Comparison of ENCODE assay signal across 21 mouse cellular contexts in genomic region chr13:34709566-34709965, GRCm38 (mm10). TPM values are rescaled to one million over a fixed set of nuclear protein-coding genes. Genes with fewer than 3 reads are reported as not detected.
DNase-seq lines count a peak whose midpoint lies in the region; ATAC-seq and TF ChIP-seq lines count a peak whose summit lies in the region.
"Had no signal": no experiment of that assay in that cellular context is flagged by ENCODE, and none has a peak within 500 bp of the region (broad histone marks: within the 10 kb centered on the region; RNA-seq: fewer than 3 reads in every experiment).

No protein-coding gene starts in this region.

- no peaks in the 10 kb centered on the region for H3K27me3 ChIP-seq in heart, embryonic 12.5 days (replicated peaks)
- no peaks in the 10 kb centered on the region for H3K27me3 ChIP-seq in limb, embryonic 14.5 days (ENCODE audit: control insufficient read depth, insufficient read depth, low read length)
- H3K27me3 ChIP-seq in limb, embryonic 10.5 days (ENCODE audit: low read depth, poor library complexity, severe bottlenecking): no peaks in the 10 kb centered on the region
- H3K27me3 ChIP-seq in limb, embryonic 15.5 days: no peaks in the 10 kb centered on the region
- no peaks in the 10 kb centered on the region for H3K27me3 ChIP-seq in stomach, embryonic 15.5 days (replicated peaks)
- H3K27me3 ChIP-seq in forebrain, embryonic 11.5 days (ENCODE audit: control insufficient read depth, insufficient read depth, low read length): no peaks in the 10 kb centered on the region
- H3K27me3 ChIP-seq: limb, embryonic 12.5 days; liver, embryonic 15.5 days; midbrain, embryonic 15.5 days; Patski had no signal

- 86% methylated on average over 4 of the region's 4 CpGs for WGBS in heart, embryonic 12.5 days
- WGBS in limb, embryonic 14.5 days: 85% methylated on average over 4 of the region's 4 CpGs
- WGBS in limb, embryonic 10.5 days: 90% methylated on average over 4 of the region's 4 CpGs
- 81% methylated on average over 4 of the region's 4 CpGs for WGBS in limb, embryonic 15.5 days
- 82% methylated on average over 4 of the region's 4 CpGs for WGBS in stomach, embryonic 15.5 days
- WGBS in forebrain, embryonic 11.5 days: 90% methylated on average over 4 of the region's 4 CpGs

- intact Hi-C loops in heart, postnatal 36 days (cut with DNase I): loop anchor here (2.0 to 5.0 kb wide), 2 partner anchors 57 to 83 kb away; partner anchors contain the start of gene Pxdc1

- H3K9ac ChIP-seq in heart, embryonic 12.5 days: no peak overlapping the region
- no peak overlapping the region for H3K9ac ChIP-seq in limb, embryonic 14.5 days (ENCODE audit: low read depth, low read length, severe bottlenecking)
- H3K9ac ChIP-seq in limb, embryonic 15.5 days: no peak overlapping the region
- H3K9ac ChIP-seq in stomach, embryonic 15.5 days: no peak overlapping the region
- H3K9ac ChIP-seq in forebrain, embryonic 11.5 days (ENCODE audit: low read length): no peak overlapping the region
- H3K9ac ChIP-seq: limb, embryonic 12.5 days; liver, embryonic 15.5 days; midbrain, embryonic 15.5 days had no signal

- peaks cover 4% of the 10 kb centered on the region; the same call in 1 of the 2 replicates for H3K4me1 ChIP-seq in heart, embryonic 12.5 days (replicated peaks)
- peaks cover 6% of the 10 kb centered on the region; the same call in 1 of the 2 replicates for H3K4me1 ChIP-seq in limb, embryonic 14.5 days (ENCODE audit: control insufficient read depth, insufficient read depth, low read length)
- no peaks in the 10 kb centered on the region for H3K4me1 ChIP-seq in limb, embryonic 10.5 days
- 0 out of 2 replicates have a peak, but pooled peaks cover 7% of the 10 kb centered on the region for H3K4me1 ChIP-seq in limb, embryonic 15.5 days
- H3K4me1 ChIP-seq in stomach, embryonic 15.5 days: no peaks in the 10 kb centered on the region
- H3K4me1 ChIP-seq in forebrain, embryonic 11.5 days (replicated peaks; ENCODE audit: control insufficient read depth, insufficient read depth, low read length): no peaks in the 10 kb centered on the region
- H3K4me1 ChIP-seq: liver, embryonic 15.5 days; midbrain, embryonic 15.5 days had no signal

- no peaks in the 10 kb centered on the region for H3K9me3 ChIP-seq in heart, embryonic 12.5 days (replicated peaks)
- H3K9me3 ChIP-seq in limb, embryonic 14.5 days (ENCODE audit: control insufficient read depth, low read length): no peaks in the 10 kb centered on the region
- no peaks in the 10 kb centered on the region for H3K9me3 ChIP-seq in limb, embryonic 10.5 days (replicated peaks)
- no peaks in the 10 kb centered on the region for H3K9me3 ChIP-seq in limb, embryonic 15.5 days
- H3K9me3 ChIP-seq in stomach, embryonic 15.5 days: no peaks in the 10 kb centered on the region
- no peaks in the 10 kb centered on the region for H3K9me3 ChIP-seq in forebrain, embryonic 11.5 days (ENCODE audit: control insufficient read depth, low read length)
- H3K9me3 ChIP-seq: limb, embryonic 12.5 days; liver, embryonic 15.5 days; midbrain, embryonic 15.5 days had no signal

- no peak for ATAC-seq in heart, embryonic 12.5 days (ENCODE audit: insufficient number of reproducible peaks, low FRiP score)
- ATAC-seq in limb, embryonic 14.5 days (ENCODE audit: low FRiP score, low read depth): no peak
- ATAC-seq in limb, embryonic 15.5 days (ENCODE audit: insufficient number of reproducible peaks, low FRiP score, low TSS enrichment, low read depth): no peak
- no peak for ATAC-seq in stomach, embryonic 15.5 days (ENCODE audit: insufficient read depth, low FRiP score, low read depth)
- no peak for ATAC-seq in forebrain, embryonic 11.5 days (replicated peaks; ENCODE audit: low FRiP score)
- ATAC-seq: activated CD4-positive, CD25-positive, alpha-beta regulatory T cell, adult 4 months; forebrain, embryonic 16.5 days; hindbrain, embryonic 16.5 days; midbrain, embryonic 15.5 days had no signal

- no peak for TF ChIP-seq POLR2A in limb, embryonic 14.5 days (IDR thresholded peaks at IDR 0.05; ENCODE audit: borderline replicate concordance, extremely low read depth, insufficient read depth, insufficient read length)

- no peak overlapping the region for H3K4me3 ChIP-seq in heart, embryonic 12.5 days
- H3K4me3 ChIP-seq in limb, embryonic 14.5 days (replicated peaks; ENCODE audit: low read length): no peak overlapping the region
- no peak overlapping the region for H3K4me3 ChIP-seq in limb, embryonic 10.5 days
- H3K4me3 ChIP-seq in limb, embryonic 15.5 days: no peak overlapping the region
- H3K4me3 ChIP-seq in stomach, embryonic 15.5 days (replicated peaks): no peak overlapping the region
- no peak overlapping the region for H3K4me3 ChIP-seq in forebrain, embryonic 11.5 days (ENCODE audit: low read depth, low read length)
- H3K4me3 ChIP-seq: limb, embryonic 12.5 days; liver, embryonic 15.5 days; midbrain, embryonic 15.5 days had no signal

- no peak for DNase-seq in heart, postnatal 36 days
- no peak for DNase-seq in limb, embryonic 14.5 days (ENCODE audit: low spot score)
- no peak for DNase-seq in limb, embryonic 10.5 days (ENCODE audit: low spot score)
- DNase-seq in forebrain, embryonic 11.5 days (ENCODE audit: low spot score): no peak
- DNase-seq in cerebellum, adult 9-10 months: no peak
- DNase-seq: thymus, postnatal 25 days had no signal

- no peak overlapping the region for H3K4me2 ChIP-seq in heart, embryonic 12.5 days
- no peak overlapping the region for H3K4me2 ChIP-seq in limb, embryonic 14.5 days (replicated peaks; ENCODE audit: low read depth, low read length, severe bottlenecking)
- H3K4me2 ChIP-seq in limb, embryonic 15.5 days: no peak overlapping the region
- H3K4me2 ChIP-seq in stomach, embryonic 15.5 days: no peak overlapping the region
- H3K4me2 ChIP-seq in forebrain, embryonic 11.5 days (ENCODE audit: low read depth, low read length, severe bottlenecking): no peak overlapping the region
- H3K4me2 ChIP-seq: limb, embryonic 12.5 days; liver, embryonic 15.5 days; midbrain, embryonic 15.5 days had no signal

- no peaks in the 10 kb centered on the region for H3K36me3 ChIP-seq in heart, embryonic 12.5 days
- no peaks in the 10 kb centered on the region for H3K36me3 ChIP-seq in limb, embryonic 14.5 days (ENCODE audit: control insufficient read depth, insufficient read depth, low read length)
- no peaks in the 10 kb centered on the region for H3K36me3 ChIP-seq in limb, embryonic 10.5 days
- H3K36me3 ChIP-seq in limb, embryonic 15.5 days: no peaks in the 10 kb centered on the region
- no peaks in the 10 kb centered on the region for H3K36me3 ChIP-seq in stomach, embryonic 15.5 days
- no peaks in the 10 kb centered on the region for H3K36me3 ChIP-seq in forebrain, embryonic 11.5 days (ENCODE audit: control insufficient read depth, insufficient read depth, low read length)
- H3K36me3 ChIP-seq: limb, embryonic 12.5 days; liver, embryonic 15.5 days; midbrain, embryonic 15.5 days had no signal

- H3K27ac ChIP-seq in heart, embryonic 12.5 days (ENCODE audit: poor library complexity, severe bottlenecking): peak overlapping the region; percentile 13; the same call in 1 of the 2 replicates
- H3K27ac ChIP-seq in limb, embryonic 14.5 days (replicated peaks; ENCODE audit: low read depth, low read length): 0 out of 2 replicates have a peak overlapping the region, but pooled peaks have one; percentile 30
- no peak overlapping the region for H3K27ac ChIP-seq in limb, embryonic 10.5 days
- peak overlapping the region; percentile 39; the same call in 1 of the 2 replicates for H3K27ac ChIP-seq in limb, embryonic 15.5 days
- 0 out of 2 replicates have a peak overlapping the region, but pooled peaks have one; percentile 31 for H3K27ac ChIP-seq in stomach, embryonic 15.5 days
- H3K27ac ChIP-seq in forebrain, embryonic 11.5 days (ENCODE audit: low read depth, low read length): no peak overlapping the region
- H3K27ac ChIP-seq: limb, embryonic 12.5 days; liver, embryonic 15.5 days; midbrain, embryonic 15.5 days had no signal

RNA-seq across cellular contexts. Expression of gene Fam50b, which starts 25.1 kb away (rescaled TPM):
- not detected in 2 replicates for polyA plus RNA-seq in heart, embryonic 12.5 days (2016; fragmentation: Nextera tagmentation; extraction: Ambion mirVana)
- total RNA-seq in heart, postnatal 36 days (2021): not detected
- polyA plus RNA-seq in limb, embryonic 14.5 days (2012; rRNA removed): not detected in 2 replicates
- not detected in 2 replicates for polyA plus RNA-seq in limb, embryonic 14.5 days (2014; fragmentation: Nextera tagmentation; extraction: Ambion mirVana)
- 0.11 TPM in 1 of 2 replicates, not detected in the other for polyA plus RNA-seq in limb, embryonic 10.5 days (2016; fragmentation: Nextera tagmentation; extraction: Ambion mirVana)
- not detected in 2 replicates for polyA plus RNA-seq in limb, embryonic 15.5 days (2015; fragmentation: Nextera tagmentation; extraction: Ambion mirVana)
- not detected in 2 replicates for polyA plus RNA-seq in stomach, embryonic 15.5 days (2015; fragmentation: Nextera tagmentation; extraction: Ambion mirVana)
- polyA plus RNA-seq in forebrain, embryonic 11.5 days (2014; fragmentation: Nextera tagmentation; extraction: Ambion mirVana): not detected in 2 replicates
- total RNA-seq: adrenal gland, postnatal 4 days; gastrocnemius, adult 18-20 months; heart, adult 18-20 months; left cerebral cortex, adult 8-10 months; megakaryocyte, adult 5-6 weeks had no signal
- polyA plus RNA-seq: activated CD4-positive, CD25-positive, alpha-beta regulatory T cell, adult 4 months; forebrain, embryonic 16.5 days; hindbrain, embryonic 16.5 days; limb, embryonic 12.5 days; Patski had no signal

RNA-seq across cellular contexts. Expression of gene Pxdc1, which starts 56.3 kb away (rescaled TPM):
- polyA plus RNA-seq in heart, embryonic 12.5 days (2016; fragmentation: Nextera tagmentation; extraction: Ambion mirVana): 23.8 and 27.1 TPM in 2 replicates
- total RNA-seq in heart, postnatal 36 days (2021): 10 to 100 TPM; 13.6 to 15.1 TPM
- polyA plus RNA-seq in limb, embryonic 14.5 days (2012; rRNA removed): 27.7 and 34.5 TPM in 2 replicates
- polyA plus RNA-seq in limb, embryonic 14.5 days (2014; fragmentation: Nextera tagmentation; extraction: Ambion mirVana): 23.8 and 24.0 TPM in 2 replicates
- polyA plus RNA-seq in limb, embryonic 10.5 days (2016; fragmentation: Nextera tagmentation; extraction: Ambion mirVana): 1.9 and 2.5 TPM in 2 replicates
- polyA plus RNA-seq in limb, embryonic 15.5 days (2015; fragmentation: Nextera tagmentation; extraction: Ambion mirVana): 26.2 and 29.0 TPM in 2 replicates
- 10.7 and 10.8 TPM in 2 replicates for polyA plus RNA-seq in stomach, embryonic 15.5 days (2015; fragmentation: Nextera tagmentation; extraction: Ambion mirVana)
- 4.6 and 5.0 TPM in 2 replicates for polyA plus RNA-seq in forebrain, embryonic 11.5 days (2014; fragmentation: Nextera tagmentation; extraction: Ambion mirVana)
- total RNA-seq: megakaryocyte, adult 5-6 weeks had no signal

Comparison
In these comparisons a context has a peak if more than half of its experiments do, and no peak if none do; other contexts are left out.
1. H3K27ac ChIP-seq: peak in heart, embryonic 12.5 days (single experiment), limb, embryonic 14.5 days (single experiment), limb, embryonic 15.5 days (single experiment) and stomach, embryonic 15.5 days (single experiment); none in limb, embryonic 10.5 days (single experiment) and forebrain, embryonic 11.5 days (single experiment).